Mouse (Mus musculus) MEL (cell line): ENCODE measurements around the gene Pank1. TPM values are rescaled to one million over a fixed set of nuclear protein-coding genes. Genes with fewer than 3 reads are reported as not detected.
A peak's percentile ranks its signal among the peaks of the same experiment; 100 is the strongest.

Experiments used
- DNase-seq: peaks from one replicate; pipeline ENCODE4 v3.0.0; 2011; ENCODE audit warnings: low read depth, low spot score
- H3K27ac ChIP-seq: 2 replicates; pipeline ENCODE4 v1.5.1; 2012; ENCODE audit warnings: low read depth, mild to moderate bottlenecking, control low read depth, low read length, moderate library complexity; ENCODE audit not compliant: control insufficient read depth
- H3K27me3 ChIP-seq, 2 experiments: fragments of 150-350 bp in 1 of 2; sonication (generic) in 1 of 2; 2 replicates each; pipeline ENCODE4 v1.6.1; 2012; ENCODE audit warnings: low read length in 2 of 2, mild to moderate bottlenecking in 2 of 2, improper control_type of control experiment in 1 of 2, moderate library complexity in 1 of 2; ENCODE audit not compliant: insufficient read depth in 2 of 2, control insufficient read depth in 1 of 2
- H3K36me3 ChIP-seq, 2 experiments: 2 replicates each; pipeline ENCODE4 v1.6.1; 2012 to 2014; ENCODE audit warnings: low read length in 2 of 2, improper control_type of control experiment in 1 of 2, inconsistent platforms in 1 of 2, mild to moderate bottlenecking in 1 of 2; ENCODE audit not compliant: insufficient read depth in 2 of 2, control insufficient read depth in 1 of 2
- H3K4me1 ChIP-seq, 2 experiments: fragments of 150-350 bp in 1 of 2; sonication (generic) in 1 of 2; 2 replicates each; pipeline ENCODE4 v1.6.1; 2012; ENCODE audit warnings: low read length in 2 of 2, improper control_type of control experiment in 1 of 2, mild to moderate bottlenecking in 1 of 2; ENCODE audit not compliant: insufficient read depth in 2 of 2, control insufficient read depth in 1 of 2
- H3K4me3 ChIP-seq, 2 experiments: fragments of 150-350 bp in 1 of 2; sonication (generic) in 1 of 2; 2 replicates each; pipeline ENCODE4 v1.5.1; 2012; ENCODE audit warnings: low read depth in 2 of 2, low read length in 2 of 2, mild to moderate bottlenecking in 2 of 2, moderate library complexity in 2 of 2, control low read depth in 1 of 2, improper control_type of control experiment in 1 of 2; ENCODE audit not compliant: control insufficient read depth in 1 of 2, insufficient read depth in 1 of 2
- H3K79me2 ChIP-seq: 2 replicates; pipeline ENCODE4 v1.6.1; 2012; ENCODE audit warnings: mild to moderate bottlenecking, low read length, moderate library complexity; ENCODE audit not compliant: control insufficient read depth, poor library complexity, insufficient read depth
- H3K9ac ChIP-seq: 2 replicates; pipeline ENCODE4 v1.6.1; 2012; ENCODE audit warnings: low read depth, mild to moderate bottlenecking, control low read depth, low read length, moderate library complexity; ENCODE audit not compliant: control insufficient read depth, poor library complexity, severe bottlenecking
- H3K9me3 ChIP-seq: fragments of 150-350 bp; sonication (generic); replicated peaks from 2 replicates; pipeline ENCODE4 v1.6.1; 2012; ENCODE audit warnings: mild to moderate bottlenecking, low read length, improper control_type of control experiment, moderate library complexity; ENCODE audit not compliant: insufficient read depth
- CHD1 ChIP-seq: IDR thresholded peaks from 2 replicates; pipeline ENCODE4 v1.6.1; 2012; ENCODE audit warnings: low read depth, mild to moderate bottlenecking, inconsistent platforms, low read length, improper control_type of control experiment
- CTCF ChIP-seq, 3 experiments: IDR thresholded peaks in 2 of 3; conservative IDR thresholded peaks in 1 of 3; 2 replicates each; pipeline ENCODE4 v1.5.1; 2011 to 2012; ENCODE audit warnings: low read length in 3 of 3, low read depth in 2 of 3, mild to moderate bottlenecking in 2 of 3, improper control_type of control experiment in 1 of 3, inconsistent platforms in 1 of 3, mixed read lengths in 1 of 3, moderate library complexity in 1 of 3; ENCODE audit not compliant: control insufficient read depth in 1 of 3, insufficient read depth in 1 of 3, poor library complexity in 1 of 3, severe bottlenecking in 1 of 3
- E2F4 ChIP-seq: IDR thresholded peaks from 2 replicates; pipeline ENCODE4 v1.6.1; 2011; ENCODE audit warnings: low read depth, low read length, improper control_type of control experiment, borderline replicate concordance
- EP300 ChIP-seq, 2 experiments: IDR thresholded peaks; 2 replicates each; pipeline ENCODE4 v1.6.1; 2011; ENCODE audit warnings: improper control_type of control experiment in 2 of 2, low read length in 2 of 2, low read depth in 1 of 2, mild to moderate bottlenecking in 1 of 2
- ETS1 ChIP-seq: IDR thresholded peaks from 2 replicates; pipeline ENCODE4 v1.6.1; 2012; ENCODE audit warnings: low read depth, mild to moderate bottlenecking, inconsistent platforms, low read length, improper control_type of control experiment, moderate library complexity
- JUND ChIP-seq: IDR thresholded peaks from 2 replicates; pipeline ENCODE4 v1.6.1; 2011; ENCODE audit warnings: low read depth, mild to moderate bottlenecking, improper control_type of control experiment, low read length
- KAT2A ChIP-seq: conservative IDR thresholded peaks from 2 replicates; pipeline ENCODE4 v1.6.1; 2012; ENCODE audit warnings: low read depth, low read length, improper control_type of control experiment, inconsistent platforms
- MAFK ChIP-seq: IDR thresholded peaks from 2 replicates; pipeline ENCODE4 v1.6.1; 2011; ENCODE audit warnings: low read depth, mild to moderate bottlenecking, low read length, improper control_type of control experiment, borderline replicate concordance
- MAX ChIP-seq: IDR thresholded peaks from 2 replicates; pipeline ENCODE4 v1.6.1; 2011; ENCODE audit warnings: low read length, improper control_type of control experiment
- MEF2A ChIP-seq: IDR thresholded peaks from 2 replicates; pipeline ENCODE4 v1.6.1; 2014; ENCODE audit warnings: low read depth, mild to moderate bottlenecking, inconsistent platforms, low read length, improper control_type of control experiment; ENCODE audit not compliant: poor library complexity, insufficient replicate concordance, severe bottlenecking; ENCODE audit errors: extremely low read depth
- NELFE ChIP-seq: IDR thresholded peaks from 2 replicates; pipeline ENCODE4 v1.6.1; 2011; ENCODE audit warnings: low read depth, low read length, improper control_type of control experiment
- NRF1 ChIP-seq: IDR thresholded peaks from 2 replicates; pipeline ENCODE4 v1.6.1; 2014; ENCODE audit warnings: low read depth, mild to moderate bottlenecking, inconsistent platforms, low read length, improper control_type of control experiment, moderate library complexity; ENCODE audit not compliant: poor library complexity, insufficient read depth, severe bottlenecking
- POLR2AphosphoS5 ChIP-seq: IDR thresholded peaks from 2 replicates; pipeline ENCODE4 v1.6.1; 2012; ENCODE audit warnings: low read depth, borderline replicate concordance, mild to moderate bottlenecking, inconsistent platforms, low read length, moderate library complexity, mixed read lengths
- RAD21 ChIP-seq: IDR thresholded peaks from 2 replicates; pipeline ENCODE4 v1.6.1; 2011; ENCODE audit warnings: mild to moderate bottlenecking, low read depth, low read length, improper control_type of control experiment
- RCOR1 ChIP-seq: IDR thresholded peaks from 2 replicates; pipeline ENCODE4 v1.6.1; 2012; ENCODE audit warnings: low read depth, mild to moderate bottlenecking, inconsistent platforms, low read length, improper control_type of control experiment
- SMC3 ChIP-seq: IDR thresholded peaks from 2 replicates; pipeline ENCODE4 v1.6.1; 2011; ENCODE audit warnings: low read depth, low read length, improper control_type of control experiment
- TAL1 ChIP-seq: IDR thresholded peaks from 2 replicates; pipeline ENCODE4 v1.6.1; 2012; ENCODE audit warnings: mild to moderate bottlenecking, inconsistent platforms, low read length, moderate library complexity, mixed read lengths
- UBTF ChIP-seq: IDR thresholded peaks from 2 replicates; pipeline ENCODE4 v1.6.1; 2012; ENCODE audit warnings: low read depth, mild to moderate bottlenecking, inconsistent platforms, low read length, improper control_type of control experiment, moderate library complexity, borderline replicate concordance; ENCODE audit not compliant: insufficient read depth
- USF2 ChIP-seq, 2 experiments: IDR thresholded peaks; 2 replicates each; pipeline ENCODE4 v1.6.1; 2011 to 2012; ENCODE audit warnings: improper control_type of control experiment in 2 of 2, low read length in 2 of 2, borderline replicate concordance in 1 of 2, inconsistent platforms in 1 of 2, low read depth in 1 of 2, mild to moderate bottlenecking in 1 of 2; ENCODE audit not compliant: insufficient read depth in 1 of 2
- ZC3H11A ChIP-seq: IDR thresholded peaks from 2 replicates; pipeline ENCODE4 v1.6.1; 2012; ENCODE audit warnings: low read depth, mild to moderate bottlenecking, inconsistent platforms, low read length, improper control_type of control experiment
- ZMIZ1 ChIP-seq: IDR thresholded peaks from 2 replicates; pipeline ENCODE4 v1.6.1; 2012; ENCODE audit warnings: low read depth, mild to moderate bottlenecking, inconsistent platforms, low read length, improper control_type of control experiment, moderate library complexity
- polyA plus RNA-seq, 2 experiments: library from polyadenylated mRNA; stranded (reverse) in 1 of 2; unstranded in 1 of 2; fragments of >175 nt in 1 of 2; fragments of >200 nt in 1 of 2; gene quantifications; 2 replicates each; pipeline versions ENCODE4 v1.2.1 to v1.2.4; 2012; ENCODE audit warnings: low replicate concordance in 2 of 2, low read depth in 1 of 2; ENCODE audit not compliant: insufficient read length in 2 of 2, insufficient read depth in 1 of 2, missing spikeins in 1 of 2
- total RNA-seq: library from RNA; depleted of rRNA; stranded (reverse); fragments of 300-350 nt; gene quantifications from 2 replicates; pipeline ENCODE4 v1.2.3, GENCODE M21; 2012

The Pank1 gene
- total and polyA plus RNA-seq, 3 experiments, result 7.2 to 7.6 TPM; not detected in 1

DNA sequence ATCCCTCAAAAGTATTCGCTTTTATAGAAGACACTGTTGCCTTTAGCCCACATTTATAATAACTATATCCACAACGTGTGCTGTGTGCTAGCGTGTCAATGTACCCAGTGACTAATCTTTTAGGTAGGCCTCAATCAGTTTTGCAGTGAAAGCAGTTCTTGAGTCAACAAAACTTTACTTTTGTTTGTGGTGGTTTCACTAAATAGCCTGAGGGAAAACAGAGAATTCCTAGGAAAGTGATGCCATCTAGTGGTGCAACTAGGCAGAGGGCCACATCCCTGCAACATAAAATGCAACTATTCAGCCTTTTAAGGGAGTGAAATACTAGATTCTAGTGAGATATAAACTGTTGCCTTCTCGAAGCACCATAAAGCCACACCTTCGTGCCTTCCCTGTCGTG, 106.5 kb downstream of the Pank1 start:
- H3K27ac ChIP-seq, result no peak overlapping the region
- H3K4me3 ChIP-seq, result no peak overlapping the region
- H3K36me3 ChIP-seq, result no peaks in the 10 kb centered on the region
- H3K79me2 ChIP-seq, result no peaks in the 10 kb centered on the region
- DNase-seq, result peak; percentile 52
- no peak overlapping the region for H3K9ac ChIP-seq
- no peaks in the 10 kb centered on the region for H3K27me3 ChIP-seq
- H3K9me3 ChIP-seq, result no peaks in the 10 kb centered on the region
- no peaks in the 10 kb centered on the region for H3K4me1 ChIP-seq
- TF ChIP-seq ETS1 (no peak), USF2 (IDR thresholded peaks at IDR 0.05; ENCODE audit: borderline replicate concordance in 1 of 2, insufficient read depth in 1 of 2, low read depth in 1 of 2, low read length in 2 of 2) (no peak), POLR2AphosphoS5 (no peak), RCOR1 (no peak), E2F4 (no peak), KAT2A (no peak), UBTF (no peak), SMC3 (peak; percentile 84), JUND (no peak), CTCF (IDR thresholded peaks at IDR 0.05 in 2 of 3, conservative IDR thresholded peaks at IDR 0.05 in 1 of 3; ENCODE audit: control insufficient read depth in 1 of 3, insufficient read depth in 1 of 3, low read depth in 2 of 3, low read length in 3 of 3, poor library complexity in 1 of 3, severe bottlenecking in 1 of 3) (peak; percentile 56 to 83 (median 62)), RAD21 (peak; percentile 87), ZC3H11A (peak; percentile 66)

DNA sequence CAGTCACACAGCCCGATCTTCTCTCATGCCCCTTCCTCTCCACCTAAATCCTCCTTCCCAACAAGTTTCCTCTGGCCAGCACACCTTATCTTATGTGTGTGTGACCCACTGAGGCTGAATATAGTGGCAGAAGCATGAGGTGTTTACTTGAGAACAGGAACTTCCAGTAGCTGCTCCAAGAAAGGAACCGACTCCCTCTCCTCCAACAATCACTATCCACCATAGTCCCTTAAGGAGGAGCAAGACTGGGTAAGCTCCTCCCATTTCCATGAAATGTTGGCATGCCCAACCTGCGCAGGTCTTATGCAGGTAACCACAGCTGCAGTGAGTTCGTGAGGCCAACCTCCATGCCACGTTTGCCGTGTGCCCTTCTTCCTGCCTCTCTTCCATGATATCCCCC, 108.5 kb downstream of the Pank1 start:
- H3K4me1 ChIP-seq, result no peaks in the 10 kb centered on the region
- H3K27me3 ChIP-seq, result no peaks in the 10 kb centered on the region
- no peak for TF ChIP-seq ZMIZ1
- TF ChIP-seq CHD1, result no peak
- TF ChIP-seq CTCF (IDR thresholded peaks at IDR 0.05 in 2 of 3, conservative IDR thresholded peaks at IDR 0.05 in 1 of 3; ENCODE audit: control insufficient read depth in 1 of 3, insufficient read depth in 1 of 3, low read depth in 2 of 3, low read length in 3 of 3, poor library complexity in 1 of 3, severe bottlenecking in 1 of 3), result no peak
- TF ChIP-seq MAFK, result no peak
- TF ChIP-seq ETS1, result no peak
- no peak for TF ChIP-seq NELFE
- TF ChIP-seq MAX, result no peak
- no peak for TF ChIP-seq NRF1
- no peak for TF ChIP-seq EP300 (IDR thresholded peaks at IDR 0.05; ENCODE audit: low read depth in 1 of 2, low read length in 2 of 2)
- no peak for TF ChIP-seq ZC3H11A
- no peak for TF ChIP-seq MEF2A
- TF ChIP-seq USF2 (IDR thresholded peaks at IDR 0.05; ENCODE audit: borderline replicate concordance in 1 of 2, insufficient read depth in 1 of 2, low read depth in 1 of 2, low read length in 2 of 2), result no peak
- no peak for TF ChIP-seq SMC3
- TF ChIP-seq TAL1, result no peak
- no peaks in the 10 kb centered on the region for H3K36me3 ChIP-seq
- H3K9ac ChIP-seq, result no peak overlapping the region
- no peak overlapping the region for H3K27ac ChIP-seq
- no peak overlapping the region for H3K4me3 ChIP-seq
- no peak for DNase-seq
- no peaks in the 10 kb centered on the region for H3K79me2 ChIP-seq
- H3K9me3 ChIP-seq, result no peaks in the 10 kb centered on the region
